Mouse (Mus musculus) neural tube, embryonic 15.5 days (tissue): ENCODE data around the gene Samd14. TPM values are rescaled to one million over a fixed set of nuclear protein-coding genes. Genes with fewer than 3 reads are reported as not detected.

Experiments used
- ATAC-seq: fragments of 200-750 bp; cut with Nextera tagmentation; 2 replicates; pipeline ENCODE4 v1.8.0; 2017; ENCODE audit warnings: mild to moderate bottlenecking, moderate TSS enrichment, moderate library complexity; ENCODE audit not compliant: low FRiP score
- H3K27ac ChIP-seq: fragments of 300-500 bp; sonication (generic); replicated peaks from 2 replicates; pipeline ENCODE4 v1.5.1; 2015; ENCODE audit warnings: mild to moderate bottlenecking, inconsistent platforms
- H3K27me3 ChIP-seq: fragments of 300-500 bp; sonication (generic); replicated peaks from 2 replicates; pipeline ENCODE4 v1.6.1; 2015; ENCODE audit warnings: inconsistent platforms
- H3K36me3 ChIP-seq: fragments of 300-500 bp; sonication (generic); 2 replicates; pipeline ENCODE4 v1.6.1; 2015; ENCODE audit warnings: inconsistent platforms
- H3K4me1 ChIP-seq: fragments of 300-500 bp; sonication (generic); 2 replicates; pipeline ENCODE4 v1.6.1; 2015; ENCODE audit warnings: inconsistent platforms
- H3K4me2 ChIP-seq: fragments of 300-500 bp; sonication (generic); 2 replicates; pipeline ENCODE4 v1.6.1; 2015; ENCODE audit warnings: inconsistent platforms, mild to moderate bottlenecking, moderate library complexity
- H3K4me3 ChIP-seq: fragments of 300-500 bp; sonication (generic); replicated peaks from 2 replicates; pipeline ENCODE4 v1.5.1; 2015; ENCODE audit warnings: mild to moderate bottlenecking, inconsistent platforms
- H3K9ac ChIP-seq: fragments of 300-500 bp; sonication (generic); replicated peaks from 2 replicates; pipeline ENCODE4 v1.6.1; 2015; ENCODE audit warnings: mild to moderate bottlenecking, inconsistent platforms
- H3K9me3 ChIP-seq: fragments of 300-500 bp; sonication (generic); replicated peaks from 2 replicates; pipeline ENCODE4 v1.6.1; 2016; ENCODE audit warnings: inconsistent platforms
- WGBS: fragments of 180-500 bp; shearing (Covaris S2); methylation state at CpG from one replicate; pipeline ENCODE4 v1.1.7; 2015; ENCODE audit warnings: mixed read lengths; 5-methylcytosine and 5-hydroxymethylcytosine counted together
- polyA plus RNA-seq: library from polyadenylated mRNA; unstranded; fragments of >200 nt; fragmentation: Nextera tagmentation; extraction: Ambion mirVana; gene quantifications from 2 replicates; pipeline ENCODE4 v1.2.1, GENCODE M21; 2015

The Samd14 gene
- polyA plus RNA-seq, 1 experiment from 2014 or later: 167 TPM

DNA sequence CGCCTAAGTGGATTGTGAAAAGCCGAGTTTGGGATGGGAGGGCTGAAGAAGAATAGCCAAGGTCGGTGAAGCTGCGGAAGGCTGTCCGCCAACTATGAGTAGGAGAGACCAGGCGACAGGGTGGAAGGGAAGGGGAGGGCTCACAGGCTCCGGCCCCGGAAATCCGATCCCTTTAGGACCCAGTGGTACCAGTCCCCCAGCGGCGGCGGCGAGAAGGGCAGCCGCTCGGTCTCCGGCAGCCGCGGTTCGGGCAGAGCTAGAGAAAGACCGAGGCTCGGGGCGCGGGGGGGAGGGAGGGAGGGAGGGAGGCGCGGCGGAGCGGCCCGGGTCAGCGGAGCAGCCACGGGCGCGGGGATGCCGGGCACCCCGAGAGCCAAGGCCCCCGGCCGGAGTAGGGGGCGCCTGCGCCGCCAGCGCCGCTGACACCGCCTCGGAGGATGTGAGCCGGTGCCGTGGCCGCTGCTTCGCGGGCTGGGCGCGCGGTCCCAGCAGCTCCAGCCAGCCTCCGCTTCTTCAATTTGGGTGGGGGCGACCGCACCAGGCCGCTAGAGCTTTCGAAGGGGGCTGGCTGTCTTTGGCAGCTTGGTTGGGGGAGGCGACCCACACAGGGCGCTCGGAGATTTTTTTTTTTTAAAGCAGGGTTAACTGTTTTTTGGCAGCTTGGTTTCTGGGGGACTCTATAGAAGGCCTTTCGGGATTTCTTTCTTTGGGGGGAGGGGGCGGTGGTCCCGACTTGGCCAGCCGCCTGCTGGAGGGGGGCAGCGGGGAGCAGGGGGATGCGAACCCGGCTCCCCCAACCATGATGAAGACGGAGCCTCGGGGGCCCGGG, 18.7 kb upstream of the Samd14 start, which contains the start of gene Ppp1r9b:
Gene Ppp1r9b, plus strand, starts transcription at position 287 of the 829 bp plus-strand sequence.
- H3K27me3 ChIP-seq: no peaks in the 10 kb centered on the region
- WGBS: 0% methylated on average over 42 of the region's 69 CpGs
- peaks cover 71% of the 10 kb centered on the region for H3K4me1 ChIP-seq

DNA sequence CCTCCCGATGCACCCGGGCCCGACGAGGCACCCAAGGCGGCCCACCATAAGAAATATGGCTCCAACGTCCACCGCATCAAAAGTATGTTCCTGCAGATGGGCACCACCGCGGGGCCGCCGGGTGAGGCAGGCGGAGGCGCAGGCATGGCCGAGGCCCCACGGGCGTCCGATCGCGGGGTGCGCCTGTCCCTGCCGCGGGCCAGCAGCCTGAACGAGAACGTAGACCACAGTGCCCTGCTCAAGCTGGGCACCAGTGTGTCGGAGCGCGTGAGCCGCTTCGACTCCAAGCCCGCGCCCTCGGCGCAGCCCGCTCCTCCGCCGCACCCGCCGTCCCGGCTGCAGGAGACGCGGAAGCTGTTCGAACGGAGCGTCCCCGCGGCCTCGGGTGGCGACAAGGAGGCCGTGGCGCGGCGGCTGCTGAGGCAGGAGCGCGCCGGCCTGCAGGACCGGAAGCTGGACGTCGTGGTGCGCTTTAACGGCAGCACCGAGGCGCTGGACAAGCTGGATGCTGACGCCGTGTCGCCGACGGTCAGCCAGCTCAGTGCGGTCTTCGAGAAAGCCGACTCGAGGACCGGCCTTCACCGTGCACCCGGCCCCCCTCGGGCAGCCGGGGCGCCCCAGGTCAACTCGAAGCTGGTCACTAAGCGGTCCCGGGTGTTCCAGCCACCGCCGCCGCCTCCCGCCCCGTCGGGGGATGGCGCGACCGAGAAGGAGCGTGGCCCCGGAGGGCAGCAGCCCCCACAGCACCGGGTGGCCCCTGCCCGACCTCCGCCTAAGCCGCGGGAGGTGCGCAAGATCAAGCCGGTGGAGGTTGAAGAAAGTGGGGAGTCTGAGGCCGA, 17.8 kb upstream of the Samd14 start:
- Histone ChIP-seq H3K4me1 (peaks cover 78% of the 10 kb centered on the region), H3K4me2 (peak overlapping the region; percentile 91), H3K27me3 (no peaks in the 10 kb centered on the region), H3K27ac (peak overlapping the region; percentile 96), H3K9me3 (no peaks in the 10 kb centered on the region), H3K9ac (peak overlapping the region; percentile 99), H3K36me3 (peaks cover 6% of the 10 kb centered on the region), H3K4me3 (peak overlapping the region; percentile 89)
- no peak for ATAC-seq
- under 1% methylated on average over 85 of the region's 99 CpGs for WGBS

More for the DNA sequence above, 18.7 kb upstream of the Samd14 start, which contains the start of gene Ppp1r9b:
- ATAC-seq: peak; percentile 77
- H3K36me3 ChIP-seq: no peaks in the 10 kb centered on the region
- peak within 1 kb of the TSS; percentile 89 for H3K4me3 ChIP-seq
- H3K9ac ChIP-seq: peak within 1 kb of the TSS; percentile 99
- H3K4me2 ChIP-seq: peak within 1 kb of the TSS; percentile 91
- H3K9me3 ChIP-seq: no peaks in the 10 kb centered on the region
- H3K27ac ChIP-seq: peak within 1 kb of the TSS; percentile 96

DNA sequence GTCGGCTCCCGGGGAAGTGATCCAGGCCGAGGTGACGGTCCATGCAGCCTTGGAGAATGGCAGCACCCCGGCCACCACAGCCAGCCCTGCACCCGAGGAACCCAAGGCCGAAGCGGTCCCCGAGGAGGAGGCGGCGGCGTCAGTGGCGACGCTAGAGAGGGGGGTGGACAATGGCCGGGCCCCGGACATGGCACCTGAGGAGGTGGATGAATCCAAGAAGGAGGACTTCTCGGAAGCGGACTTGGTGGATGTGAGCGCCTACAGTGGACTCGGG, 17.3 kb upstream of the Samd14 start:
- ATAC-seq: no peak
- Histone ChIP-seq H3K36me3 (peaks cover 12% of the 10 kb centered on the region), H3K9ac (peak overlapping the region; percentile 99), H3K4me1 (peaks cover 80% of the 10 kb centered on the region), H3K27ac (peak overlapping the region; percentile 96), H3K4me2 (peak overlapping the region; percentile 91), H3K9me3 (no peaks in the 10 kb centered on the region), H3K27me3 (no peaks in the 10 kb centered on the region), H3K4me3 (peak overlapping the region; percentile 89)
- WGBS: under 1% methylated on average over 20 of the region's 20 CpGs

DNA sequence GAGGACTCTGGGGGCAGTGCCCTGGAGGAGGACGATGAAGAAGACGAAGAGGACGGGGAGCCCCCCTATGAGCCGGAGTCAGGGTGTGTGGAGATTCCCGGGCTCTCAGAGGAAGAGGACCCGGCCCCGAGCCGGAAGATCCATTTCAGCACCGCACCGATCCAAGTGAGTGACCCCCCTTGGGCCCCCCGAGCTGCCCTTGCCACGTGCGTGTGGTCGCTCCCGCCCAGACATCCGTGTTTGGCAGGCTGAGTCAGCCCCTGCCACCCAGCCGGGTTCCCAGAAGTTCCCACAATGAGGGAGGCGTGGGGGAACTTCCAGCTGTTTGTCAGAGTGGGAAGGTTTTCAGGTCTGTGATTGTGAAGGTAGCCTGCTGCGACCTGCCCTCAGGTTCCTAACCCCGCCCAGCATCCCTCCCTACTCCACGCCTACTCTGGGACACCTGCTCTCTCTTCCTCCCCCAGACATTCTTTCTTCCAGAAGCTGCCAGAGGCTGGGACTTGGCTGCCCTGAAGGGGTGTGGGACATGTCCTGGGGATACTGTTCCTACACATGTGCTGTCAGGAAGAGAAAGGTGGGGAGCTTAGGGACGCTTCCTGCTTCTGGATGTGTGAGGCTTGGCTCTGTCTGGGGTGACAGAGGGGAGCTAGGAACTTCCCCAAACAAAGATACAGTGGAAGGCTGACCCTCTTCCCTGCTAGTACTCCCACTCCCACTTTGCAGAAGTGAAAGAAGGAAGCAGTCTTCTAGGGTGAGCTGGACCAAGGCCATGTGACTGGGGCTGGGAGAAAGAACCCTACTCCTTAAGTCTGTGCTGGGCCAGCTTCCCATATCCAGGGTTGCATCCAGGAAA, 16.7 kb upstream of the Samd14 start:
- WGBS: 1% methylated on average over 22 of the region's 22 CpGs
- peaks cover 80% of the 10 kb centered on the region for H3K4me1 ChIP-seq
- peak overlapping the region; percentile 96 for H3K27ac ChIP-seq

DNA sequence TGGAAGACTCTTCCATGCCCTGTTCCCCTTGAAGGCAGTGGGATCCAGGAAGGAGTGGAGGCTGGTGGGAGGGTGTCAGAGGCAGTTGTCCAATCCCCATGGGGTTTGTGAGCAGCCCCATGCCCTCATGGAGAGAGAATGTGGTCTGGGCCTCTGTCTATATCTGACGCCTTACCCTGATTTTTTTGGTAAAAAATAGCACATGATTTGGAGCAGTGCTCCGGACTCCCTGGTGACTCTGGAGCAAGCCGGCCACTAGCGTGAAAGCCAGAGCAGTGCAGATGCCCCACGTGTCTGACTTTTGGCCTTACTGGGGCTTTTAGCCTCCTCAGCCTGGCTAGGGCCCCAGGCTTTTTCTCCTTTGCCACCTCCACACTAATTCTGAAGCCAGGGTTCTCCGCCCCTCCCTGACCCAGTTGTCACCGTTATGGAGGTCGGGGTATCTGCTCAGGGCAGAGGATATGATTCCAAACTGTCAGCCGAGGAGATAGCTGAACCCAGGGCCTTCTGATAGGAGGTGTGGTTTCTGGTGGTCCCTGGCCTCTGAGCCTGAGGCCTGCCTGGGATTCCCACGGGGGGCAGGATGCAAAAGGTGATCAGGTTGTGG, 15.4 kb upstream of the Samd14 start:
- WGBS: 38% methylated on average over 10 of the region's 10 CpGs
- no peaks in the 10 kb centered on the region for H3K9me3 ChIP-seq
- H3K27ac ChIP-seq: no peak overlapping the region
- no peak for ATAC-seq
- H3K9ac ChIP-seq: peak overlapping the region; percentile 99
- peak overlapping the region; percentile 91 for H3K4me2 ChIP-seq
- H3K4me1 ChIP-seq: peaks cover 75% of the 10 kb centered on the region
- no peaks in the 10 kb centered on the region for H3K27me3 ChIP-seq
- H3K36me3 ChIP-seq: peaks cover 31% of the 10 kb centered on the region
- peak overlapping the region; percentile 89 for H3K4me3 ChIP-seq

More for the DNA sequence above, 16.7 kb upstream of the Samd14 start:
- no peak for ATAC-seq
- H3K4me2 ChIP-seq: peak overlapping the region; percentile 91
- H3K27me3 ChIP-seq: no peaks in the 10 kb centered on the region
- peaks cover 17% of the 10 kb centered on the region for H3K36me3 ChIP-seq
- peak overlapping the region; percentile 89 for H3K4me3 ChIP-seq
- no peaks in the 10 kb centered on the region for H3K9me3 ChIP-seq
- H3K9ac ChIP-seq: peak overlapping the region; percentile 99

DNA sequence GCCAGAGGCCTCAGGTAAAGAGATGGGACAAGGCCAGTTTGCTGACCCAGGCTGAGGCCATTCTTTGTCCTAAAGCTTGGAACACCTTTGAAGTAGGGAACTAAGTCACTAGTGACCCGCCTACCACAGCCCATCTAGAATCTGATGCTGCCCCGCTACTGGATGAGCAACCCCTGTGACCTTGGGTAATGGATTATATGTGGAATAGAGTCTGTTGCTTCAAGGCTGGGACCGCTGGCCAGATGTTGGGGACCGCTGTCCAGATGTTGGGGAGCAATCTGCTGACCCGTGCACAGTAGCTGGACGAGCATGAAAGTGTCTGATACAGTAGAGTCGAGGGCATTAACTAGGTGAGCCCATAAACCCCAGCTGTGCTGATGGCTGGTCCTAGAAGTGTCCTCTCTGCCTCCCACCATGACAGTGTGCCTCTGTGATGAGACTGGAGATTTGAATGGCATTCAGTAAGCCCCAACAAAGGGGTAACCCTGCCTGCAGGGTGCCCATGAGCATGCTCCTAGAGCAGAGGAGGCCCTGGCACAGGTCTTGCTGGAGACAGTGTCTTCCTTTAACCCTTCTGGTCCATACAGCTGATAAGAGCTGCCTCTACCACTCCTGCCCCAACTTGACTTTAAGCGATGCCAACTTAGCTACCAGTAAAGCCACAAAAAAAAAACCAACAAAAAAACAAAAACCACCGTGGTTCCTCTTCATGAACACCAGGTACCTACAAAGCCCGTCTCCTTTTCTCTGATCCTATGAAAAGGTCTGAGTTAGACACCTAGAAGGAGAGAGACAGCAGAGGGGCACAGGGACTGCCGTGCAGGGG, 14.5 kb upstream of the Samd14 start:
- Histone ChIP-seq H3K4me3 (peak overlapping the region; percentile 89), H3K9ac (peak overlapping the region; percentile 99), H3K36me3 (peaks cover 37% of the 10 kb centered on the region), H3K4me2 (peak overlapping the region; percentile 91), H3K27me3 (no peaks in the 10 kb centered on the region), H3K27ac (no peak overlapping the region), H3K4me1 (peaks cover 69% of the 10 kb centered on the region), H3K9me3 (no peaks in the 10 kb centered on the region)
- 77% methylated on average over 11 of the region's 11 CpGs for WGBS
- no peak for ATAC-seq

DNA sequence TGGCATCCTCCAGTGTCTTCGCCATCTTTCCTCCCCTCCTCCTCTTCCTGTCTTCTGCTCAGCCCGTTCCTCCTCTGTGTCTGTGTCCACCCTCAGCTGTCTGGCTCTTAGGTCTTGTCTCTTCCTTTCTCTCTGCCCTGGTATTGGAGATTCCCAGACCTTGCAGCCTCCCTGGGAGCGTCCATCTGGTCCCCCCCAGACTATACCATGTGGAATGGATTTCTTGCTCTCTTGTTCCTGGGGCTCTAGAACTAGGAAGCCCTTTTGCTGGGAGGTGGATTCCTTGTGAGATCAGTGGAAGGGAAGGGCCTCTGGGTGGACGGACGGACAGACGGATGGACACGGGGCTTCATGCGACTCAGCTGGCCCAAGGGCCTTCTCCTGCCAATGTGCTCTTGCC, 13.6 kb upstream of the Samd14 start:
- Histone ChIP-seq H3K4me3 (peak overlapping the region; percentile 89), H3K27me3 (no peaks in the 10 kb centered on the region), H3K4me1 (peaks cover 73% of the 10 kb centered on the region), H3K9me3 (no peaks in the 10 kb centered on the region), H3K4me2 (peak overlapping the region; percentile 91), H3K9ac (peak overlapping the region; percentile 26; the same call in 1 of the 2 replicates), H3K27ac (no peak overlapping the region), H3K36me3 (peaks cover 41% of the 10 kb centered on the region)
- no peak for ATAC-seq
- WGBS: 85% methylated on average over 8 of the region's 8 CpGs

DNA sequence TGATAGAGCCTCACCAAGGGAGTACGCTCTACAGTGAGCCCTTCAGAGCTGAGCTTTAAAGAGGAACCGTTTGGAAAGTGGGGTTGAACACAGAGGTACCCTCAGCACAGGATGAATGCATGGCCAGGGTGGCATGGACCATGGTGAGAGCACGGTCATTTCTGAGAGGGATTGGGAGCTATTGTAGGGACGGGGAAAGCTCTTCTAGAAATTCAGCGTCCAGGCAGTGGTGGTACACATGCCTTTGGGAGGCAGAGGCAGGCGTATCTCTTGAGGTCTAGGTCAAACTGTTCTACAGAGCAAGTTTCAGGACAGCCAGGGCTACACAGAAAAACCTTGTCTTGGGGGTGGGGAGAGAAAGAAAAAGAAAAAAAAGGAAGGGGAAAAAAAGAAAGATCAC, 12.7 kb upstream of the Samd14 start:
- 96% methylated on average over 6 of the region's 6 CpGs for WGBS
- H3K4me3 ChIP-seq: no peak overlapping the region
- H3K4me1 ChIP-seq: peaks cover 75% of the 10 kb centered on the region
- H3K9me3 ChIP-seq: no peaks in the 10 kb centered on the region
- ATAC-seq: no peak
- peak overlapping the region; percentile 91 for H3K4me2 ChIP-seq
- no peak overlapping the region for H3K27ac ChIP-seq
- peaks cover 49% of the 10 kb centered on the region for H3K36me3 ChIP-seq
- no peaks in the 10 kb centered on the region for H3K27me3 ChIP-seq
- H3K9ac ChIP-seq: no peak overlapping the region

DNA sequence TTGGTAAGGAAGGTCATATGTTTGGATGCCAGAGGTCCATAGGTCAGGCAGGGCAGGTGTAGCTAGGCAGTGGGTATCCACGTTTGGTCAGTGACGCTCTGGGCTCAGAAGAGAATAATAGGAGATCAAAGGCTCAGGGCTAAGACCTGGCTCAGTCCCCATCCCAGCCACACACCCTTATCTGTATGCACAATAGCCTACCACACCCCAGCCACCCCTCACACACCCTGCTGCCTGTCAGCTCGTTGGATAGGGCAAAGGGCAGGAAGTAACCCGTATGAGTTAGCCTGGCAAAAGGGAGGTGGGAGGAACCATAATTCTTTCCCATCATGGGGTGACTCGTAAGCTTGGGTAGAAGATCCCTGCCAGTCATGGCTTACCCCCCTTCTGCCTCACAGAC, 12.1 kb upstream of the Samd14 start:
- no peaks in the 10 kb centered on the region for H3K9me3 ChIP-seq
- H3K4me2 ChIP-seq: peak overlapping the region; percentile 3; the same call in 1 of the 2 replicates
- no peak overlapping the region for H3K4me3 ChIP-seq
- 57% methylated on average over 5 of the region's 5 CpGs for WGBS
- no peak for ATAC-seq
- no peaks in the 10 kb centered on the region for H3K27me3 ChIP-seq
- H3K4me1 ChIP-seq: peaks cover 70% of the 10 kb centered on the region
- peak overlapping the region; percentile 46; the same call in 1 of the 2 replicates for H3K27ac ChIP-seq
- peaks cover 55% of the 10 kb centered on the region for H3K36me3 ChIP-seq
- no peak overlapping the region for H3K9ac ChIP-seq

DNA sequence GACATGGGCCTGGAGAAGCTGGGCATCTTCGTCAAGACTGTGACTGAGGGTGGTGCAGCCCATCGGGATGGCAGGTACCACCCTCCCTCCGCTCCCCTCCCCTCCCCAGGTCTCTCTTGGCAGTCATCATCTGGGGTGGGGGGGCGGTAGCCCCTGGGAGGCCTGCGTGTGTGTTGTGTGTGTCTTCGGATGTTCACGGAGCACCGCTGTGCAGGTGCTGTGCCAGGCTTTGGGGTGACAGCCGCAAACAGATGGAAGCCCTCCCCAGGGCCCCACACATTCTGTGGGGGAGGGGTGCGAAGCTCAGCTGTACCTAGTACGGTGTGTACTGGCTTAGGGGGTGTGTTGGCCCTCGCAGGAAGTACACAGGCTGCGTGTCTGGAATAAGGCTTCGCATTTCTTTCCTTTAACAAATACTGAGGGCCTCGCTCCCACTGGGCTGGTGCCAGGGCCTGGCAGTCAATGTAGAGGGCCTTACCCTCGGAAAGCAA, 11.6 kb upstream of the Samd14 start:
- Histone ChIP-seq H3K36me3 (peaks cover 60% of the 10 kb centered on the region), H3K27me3 (no peaks in the 10 kb centered on the region)

More for the DNA sequence above, 11.6 kb upstream of the Samd14 start:
- peak overlapping the region; percentile 46 for H3K27ac ChIP-seq
- no peak overlapping the region for H3K9ac ChIP-seq
- H3K4me2 ChIP-seq: peak overlapping the region; percentile 3; the same call in 1 of the 2 replicates
- 0 out of 2 replicates have a peak, but pooled peaks have one; percentile 11 for ATAC-seq
- no peaks in the 10 kb centered on the region for H3K9me3 ChIP-seq
- H3K4me1 ChIP-seq: peaks cover 65% of the 10 kb centered on the region
- no peak overlapping the region for H3K4me3 ChIP-seq
- 55% methylated on average over 16 of the region's 16 CpGs for WGBS
